Mouse (Mus musculus) limb, embryonic 15.5 days (tissue): ENCODE data around the gene Tigd4. TPM values are rescaled to one million over a fixed set of nuclear protein-coding genes. Genes with fewer than 3 reads are reported as not detected.

Experiments
- ATAC-seq: fragments of 200-750 bp; cut with Nextera tagmentation; 2 replicates; pipeline ENCODE4 v1.8.0; 2017; ENCODE audit warnings: low read depth, moderate TSS enrichment; ENCODE audit not compliant: insufficient number of reproducible peaks, low FRiP score, low TSS enrichment
- H3K27ac ChIP-seq: fragments of 300-500 bp; sonication (generic); 2 replicates; pipeline ENCODE4 v1.5.1; 2015; ENCODE audit warnings: moderate library complexity, mild to moderate bottlenecking, inconsistent platforms
- H3K27me3 ChIP-seq: fragments of 300-500 bp; sonication (generic); 2 replicates; pipeline ENCODE4 v1.6.1; 2015; ENCODE audit warnings: inconsistent platforms
- H3K36me3 ChIP-seq: fragments of 300-500 bp; sonication (generic); 2 replicates; pipeline ENCODE4 v1.6.1; 2015; ENCODE audit warnings: inconsistent platforms
- H3K4me1 ChIP-seq: fragments of 300-500 bp; sonication (generic); 2 replicates; pipeline ENCODE4 v1.6.1; 2015; ENCODE audit warnings: inconsistent platforms
- H3K4me2 ChIP-seq: fragments of 300-500 bp; sonication (generic); 2 replicates; pipeline ENCODE4 v1.6.1; 2015; ENCODE audit warnings: mild to moderate bottlenecking, inconsistent platforms
- H3K4me3 ChIP-seq: fragments of 300-500 bp; sonication (generic); 2 replicates; pipeline ENCODE4 v1.5.1; 2015; ENCODE audit warnings: mild to moderate bottlenecking, inconsistent platforms
- H3K9ac ChIP-seq: fragments of 300-500 bp; sonication (generic); 2 replicates; pipeline ENCODE4 v1.6.1; 2015; ENCODE audit warnings: inconsistent platforms
- H3K9me3 ChIP-seq: fragments of 300-500 bp; sonication (generic); 2 replicates; pipeline ENCODE4 v1.6.1; 2016; ENCODE audit warnings: inconsistent platforms
- WGBS: fragments of 180-500 bp; shearing (Covaris S2); methylation state at CpG from one replicate; pipeline ENCODE4 v1.1.7; 2015; 5-methylcytosine and 5-hydroxymethylcytosine counted together
- polyA plus RNA-seq: library from polyadenylated mRNA; unstranded; fragments of >200 nt; fragmentation: Nextera tagmentation; extraction: Ambion mirVana; gene quantifications from 2 replicates; pipeline ENCODE4 v1.2.1, GENCODE M21; 2015

Tigd4 gene
- polyA plus RNA-seq, 1 experiment from 2014 or later: 2.4 TPM

- Histone ChIP-seq H3K27me3 (no peaks in the 10 kb centered on the region), H3K9ac (no peak overlapping the region), H3K9me3 (no peaks in the 10 kb centered on the region), H3K27ac (no peak overlapping the region), H3K4me3 (no peak overlapping the region), H3K4me1 (peaks cover 2% of the 10 kb centered on the region; the same call in 1 of the 2 replicates), H3K4me2 (no peak overlapping the region), H3K36me3 (no peaks in the 10 kb centered on the region)
- no peak for ATAC-seq
- WGBS: 28% methylated on average over 5 of the region's 5 CpGs
These were observed 21.9 kb downstream of the Tigd4 start for GRCm38 (mm10) chr3:84615050-84615855.

- no peak for ATAC-seq
- 40% methylated on average over 7 of the region's 7 CpGs for WGBS
- no peaks in the 10 kb centered on the region for H3K27me3 ChIP-seq
- no peak overlapping the region for H3K9ac ChIP-seq
- no peaks in the 10 kb centered on the region for H3K36me3 ChIP-seq
- H3K4me1 ChIP-seq: peaks cover 2% of the 10 kb centered on the region; the same call in 1 of the 2 replicates
- no peak overlapping the region for H3K27ac ChIP-seq
- no peaks in the 10 kb centered on the region for H3K9me3 ChIP-seq
- no peak overlapping the region for H3K4me3 ChIP-seq
- H3K4me2 ChIP-seq: no peak overlapping the region
These were observed 22.5 kb downstream of the Tigd4 start for GRCm38 (mm10) chr3:84615856-84616225.

- no peak for ATAC-seq
- Histone ChIP-seq H3K4me1 (peaks cover 2% of the 10 kb centered on the region; the same call in 1 of the 2 replicates), H3K4me2 (no peak overlapping the region), H3K9ac (no peak overlapping the region), H3K9me3 (no peaks in the 10 kb centered on the region), H3K27ac (no peak overlapping the region), H3K36me3 (no peaks in the 10 kb centered on the region), H3K27me3 (no peaks in the 10 kb centered on the region), H3K4me3 (no peak overlapping the region)
- WGBS: 78% methylated on average over 2 of the region's 2 CpGs
These were observed 25.3 kb downstream of the Tigd4 start for GRCm38 (mm10) chr3:84618627-84619026.

DNA sequence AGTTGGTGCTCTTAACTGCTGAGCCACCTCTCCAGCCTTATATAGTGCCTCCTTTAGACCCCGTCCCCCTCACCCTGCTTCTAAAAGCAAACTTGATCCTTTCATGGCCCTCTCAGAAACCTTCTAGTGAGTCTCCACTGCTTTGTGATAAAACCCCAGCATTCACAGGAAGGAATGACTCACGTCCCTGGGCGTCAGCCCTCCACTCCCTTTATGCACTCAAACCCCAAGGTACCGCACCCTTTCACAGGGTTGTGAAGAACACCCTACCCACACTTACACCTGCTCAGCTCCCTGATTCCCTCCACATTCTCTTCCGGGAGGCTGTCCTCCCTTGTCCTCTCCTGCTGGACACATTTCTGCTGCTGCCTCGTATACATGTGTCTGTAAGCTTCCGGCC lies 25.7 kb downstream of the Tigd4 start:
- H3K4me2 ChIP-seq: no peak overlapping the region
- H3K9ac ChIP-seq: no peak overlapping the region
- H3K9me3 ChIP-seq: no peaks in the 10 kb centered on the region
- H3K4me1 ChIP-seq: peaks cover 2% of the 10 kb centered on the region; the same call in 1 of the 2 replicates
- no peak for ATAC-seq
- H3K36me3 ChIP-seq: no peaks in the 10 kb centered on the region
- H3K27ac ChIP-seq: no peak overlapping the region
- no peaks in the 10 kb centered on the region for H3K27me3 ChIP-seq
- H3K4me3 ChIP-seq: no peak overlapping the region
- WGBS: 94% methylated on average over 7 of the region's 7 CpGs

DNA sequence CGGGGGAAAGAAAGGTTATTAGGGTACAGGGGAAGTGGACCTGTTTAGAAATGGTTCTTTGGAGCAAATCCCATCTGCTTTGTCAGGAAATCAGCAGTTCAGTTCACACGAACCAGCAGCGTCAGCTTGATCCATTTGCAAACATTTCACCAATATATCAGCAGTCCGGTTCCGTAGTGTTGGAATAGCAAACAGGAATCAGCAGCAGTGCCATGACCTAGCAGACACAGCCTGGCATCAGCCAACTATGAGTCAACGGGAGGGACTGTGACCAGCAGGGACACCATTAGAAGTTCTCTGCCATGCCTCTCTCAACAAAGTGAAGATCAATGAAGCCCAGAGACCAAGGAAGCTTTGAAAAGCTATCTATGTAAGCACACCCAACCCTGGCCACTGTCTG lies 26.4 kb downstream of the Tigd4 start:
- H3K4me1 ChIP-seq: peaks cover 2% of the 10 kb centered on the region; the same call in 1 of the 2 replicates
- no peak for ATAC-seq
- no peaks in the 10 kb centered on the region for H3K9me3 ChIP-seq
- no peak overlapping the region for H3K4me2 ChIP-seq
- no peaks in the 10 kb centered on the region for H3K27me3 ChIP-seq
- no peaks in the 10 kb centered on the region for H3K36me3 ChIP-seq
- H3K27ac ChIP-seq: no peak overlapping the region
- no peak overlapping the region for H3K4me3 ChIP-seq
- H3K9ac ChIP-seq: no peak overlapping the region
- 92% methylated on average over 6 of the region's 6 CpGs for WGBS

GRCm38 (mm10) chr3:84622026-84622425 lies 28.7 kb downstream of the Tigd4 start:
- no peaks in the 10 kb centered on the region for H3K9me3 ChIP-seq
- no peaks in the 10 kb centered on the region for H3K27me3 ChIP-seq
- peaks cover 5% of the 10 kb centered on the region; the same call in 1 of the 2 replicates for H3K4me1 ChIP-seq
- H3K4me3 ChIP-seq: no peak overlapping the region
- no peak overlapping the region for H3K4me2 ChIP-seq
- 26% methylated on average over 3 of the region's 3 CpGs for WGBS
- no peak for ATAC-seq
- H3K36me3 ChIP-seq: no peaks in the 10 kb centered on the region
- no peak overlapping the region for H3K9ac ChIP-seq
- H3K27ac ChIP-seq: no peak overlapping the region

GRCm38 (mm10) chr3:84631586-84631985 lies 38.2 kb downstream of the Tigd4 start:
- WGBS: 96% methylated on average over 9 of the region's 9 CpGs

GRCm38 (mm10) chr3:84637095-84637494 lies 43.7 kb downstream of the Tigd4 start:
- no peak overlapping the region for H3K4me3 ChIP-seq
- H3K4me2 ChIP-seq: no peak overlapping the region
- H3K9ac ChIP-seq: no peak overlapping the region
- WGBS: 71% methylated on average over 6 of the region's 6 CpGs
- no peak overlapping the region for H3K27ac ChIP-seq
- H3K27me3 ChIP-seq: no peaks in the 10 kb centered on the region
- no peaks in the 10 kb centered on the region for H3K9me3 ChIP-seq
- 0 out of 2 replicates have a peak, but pooled peaks cover 2% of the 10 kb centered on the region for H3K4me1 ChIP-seq
- H3K36me3 ChIP-seq: no peaks in the 10 kb centered on the region
- no peak for ATAC-seq

More at GRCm38 (mm10) chr3:84631586-84631985, 38.2 kb downstream of the Tigd4 start:
- no peak for ATAC-seq
- Histone ChIP-seq H3K9me3 (no peaks in the 10 kb centered on the region), H3K27me3 (no peaks in the 10 kb centered on the region), H3K4me1 (no peaks in the 10 kb centered on the region), H3K9ac (no peak overlapping the region), H3K4me2 (no peak overlapping the region), H3K4me3 (no peak overlapping the region), H3K36me3 (no peaks in the 10 kb centered on the region), H3K27ac (no peak overlapping the region)

- Histone ChIP-seq H3K4me3 (no peak overlapping the region), H3K27ac (no peak overlapping the region; the same call in 1 of the 2 replicates), H3K9ac (no peak overlapping the region), H3K27me3 (no peaks in the 10 kb centered on the region), H3K36me3 (no peaks in the 10 kb centered on the region), H3K9me3 (no peaks in the 10 kb centered on the region), H3K4me2 (no peak overlapping the region), H3K4me1 (0 out of 2 replicates have a peak, but pooled peaks cover 2% of the 10 kb centered on the region)
- ATAC-seq: peak; percentile 67
- WGBS: 44% methylated on average over 12 of the region's 12 CpGs
These were observed 44.7 kb downstream of the Tigd4 start for GRCm38 (mm10) chr3:84637890-84638578.

- H3K9ac ChIP-seq: no peak overlapping the region
- no peak overlapping the region for H3K4me3 ChIP-seq
- no peaks in the 10 kb centered on the region for H3K9me3 ChIP-seq
- 0 out of 2 replicates have a peak, but pooled peaks cover 2% of the 10 kb centered on the region for H3K4me1 ChIP-seq
- H3K27ac ChIP-seq: no peak overlapping the region
- H3K4me2 ChIP-seq: no peak overlapping the region
- H3K36me3 ChIP-seq: no peaks in the 10 kb centered on the region
- no peak for ATAC-seq
- WGBS: 75% methylated on average over 4 of the region's 4 CpGs
- H3K27me3 ChIP-seq: no peaks in the 10 kb centered on the region
These were observed 45.5 kb downstream of the Tigd4 start for GRCm38 (mm10) chr3:84638858-84639257.

GRCm38 (mm10) chr3:84639767-84640500 lies 46.6 kb downstream of the Tigd4 start:
- H3K4me3 ChIP-seq: no peak overlapping the region
- no peak overlapping the region for H3K4me2 ChIP-seq
- no peak for ATAC-seq
- no peak overlapping the region for H3K27ac ChIP-seq
- no peaks in the 10 kb centered on the region for H3K9me3 ChIP-seq
- H3K36me3 ChIP-seq: no peaks in the 10 kb centered on the region
- H3K4me1 ChIP-seq: 0 out of 2 replicates have a peak, but pooled peaks cover 2% of the 10 kb centered on the region
- H3K9ac ChIP-seq: no peak overlapping the region
- 51% methylated on average over 11 of the region's 11 CpGs for WGBS
- H3K27me3 ChIP-seq: no peaks in the 10 kb centered on the region
